Mouse (Mus musculus): Measurements from ENCODE around the gene Tubgcp2. TPM values are rescaled to one million over a fixed set of nuclear protein-coding genes. Genes with fewer than 3 reads are reported as not detected.

Gene Tubgcp2
- 43.8 and 44.8 TPM in 2 replicates for polyA plus RNA-seq (2015; fragmentation: Nextera tagmentation; extraction: Ambion mirVana)

- H3K27ac ChIP-seq: peak within 1 kb of the TSS; percentile 84
- H3K36me3 ChIP-seq: peaks cover 12% of the 10 kb centered on the region; the same call in 1 of the 2 replicates
- H3K4me1 ChIP-seq: peaks cover 8% of the 10 kb centered on the region
- ATAC-seq (ENCODE audit: insufficient read depth, low FRiP score, low read depth): peak; percentile 98
- H3K27me3 ChIP-seq (replicated peaks): no peaks in the 10 kb centered on the region
- peak within 1 kb of the TSS; percentile 73 for H3K4me3 ChIP-seq (replicated peaks)
- H3K9ac ChIP-seq: peak within 1 kb of the TSS; percentile 64
- no peaks in the 10 kb centered on the region for H3K9me3 ChIP-seq
- WGBS: under 1% methylated on average over 68 of the region's 69 CpGs
- H3K4me2 ChIP-seq: peak within 1 kb of the TSS; percentile 86
These were observed at the start of gene Tubgcp2, which contains the start of gene Zfp511 for GRCm38 (mm10) chr7:140036281-140037170. Gene Tubgcp2 (minus strand): TSS chr7:140036669. Gene Zfp511 (plus strand): TSS chr7:140036391.

DNA sequence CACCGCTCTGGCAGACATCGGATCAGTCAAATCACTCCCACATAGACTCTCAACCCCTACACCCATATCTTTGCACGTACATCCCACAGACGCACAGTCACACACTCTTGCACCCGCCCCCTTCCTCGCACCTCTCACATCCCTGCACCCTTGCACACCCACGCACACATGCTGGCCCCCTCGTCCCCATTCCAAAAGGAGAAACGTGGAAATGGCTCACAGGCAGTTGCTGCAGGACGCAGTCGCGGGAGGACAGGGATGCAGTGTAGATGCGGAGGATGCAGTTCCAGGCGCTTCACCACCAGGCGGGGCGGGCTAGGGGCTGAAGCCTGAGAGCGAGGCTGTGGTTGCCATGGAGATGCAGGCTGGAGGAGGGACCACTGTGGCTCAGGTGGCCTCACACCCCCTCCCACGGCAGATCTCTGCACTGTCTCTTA, 45.8 kb upstream of the Tubgcp2 start, which contains the start of gene Caly:
Gene Caly, minus strand, starts transcription at position 307 of the 437 bp plus-strand sequence.
- Histone ChIP-seq H3K9ac (no peak within 1 kb of the TSS), H3K27me3 (replicated peaks) (peaks cover 36% of the 10 kb centered on the region), H3K36me3 (no peaks in the 10 kb centered on the region), H3K4me1 (0 out of 2 replicates have a peak, but pooled peaks cover 15% of the 10 kb centered on the region), H3K4me3 (replicated peaks) (no peak within 1 kb of the TSS), H3K4me2 (no peak within 1 kb of the TSS), H3K9me3 (no peaks in the 10 kb centered on the region), H3K27ac (no peak within 1 kb of the TSS)
- no peak for ATAC-seq (ENCODE audit: insufficient read depth, low FRiP score, low read depth)
- 8% methylated on average over 18 of the region's 18 CpGs for WGBS

GRCm38 (mm10) chr7:140081408-140082241, 45.2 kb upstream of the Tubgcp2 start:
- no peak overlapping the region for H3K4me3 ChIP-seq (replicated peaks)
- H3K27me3 ChIP-seq (replicated peaks): peaks cover 36% of the 10 kb centered on the region
- H3K9me3 ChIP-seq: no peaks in the 10 kb centered on the region
- ATAC-seq (ENCODE audit: insufficient read depth, low FRiP score, low read depth): no peak
- H3K9ac ChIP-seq: no peak overlapping the region
- WGBS: 20% methylated on average over 20 of the region's 20 CpGs
- H3K36me3 ChIP-seq: no peaks in the 10 kb centered on the region
- 0 out of 2 replicates have a peak, but pooled peaks cover 15% of the 10 kb centered on the region for H3K4me1 ChIP-seq
- peak overlapping the region; percentile 50 for H3K4me2 ChIP-seq
- H3K27ac ChIP-seq: no peak overlapping the region

DNA sequence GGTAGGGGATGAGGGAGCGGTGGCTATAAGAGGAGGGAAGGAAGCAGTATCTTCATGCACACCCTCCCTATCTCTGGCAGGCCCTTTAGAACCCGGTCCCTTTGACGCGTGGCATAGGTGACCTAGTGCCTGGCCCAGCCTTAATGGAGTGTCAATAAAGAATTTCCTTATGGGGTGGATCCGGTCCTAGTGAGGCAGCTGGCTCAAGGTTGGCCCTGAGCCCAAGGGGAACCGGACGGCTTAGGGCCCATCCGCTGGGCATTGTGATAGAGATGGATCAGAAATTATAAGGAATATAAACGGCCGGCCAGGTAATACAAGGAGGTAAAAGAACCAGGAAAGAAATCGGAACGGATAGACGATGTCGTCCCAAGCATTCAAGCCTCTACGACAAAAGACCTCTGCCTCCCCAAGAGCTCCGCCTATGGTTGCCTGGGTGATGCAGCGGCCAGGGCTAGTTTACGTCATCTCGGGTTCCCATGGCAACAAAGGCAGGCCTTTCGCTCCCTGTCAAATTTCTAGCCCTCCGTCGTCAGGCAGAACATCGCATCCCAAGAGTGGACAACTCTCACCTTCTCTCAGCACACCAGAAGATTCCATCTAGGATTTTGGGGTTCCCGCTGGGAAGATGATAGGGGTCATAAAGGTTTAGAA, 44.2 kb upstream of the Tubgcp2 start:
- Histone ChIP-seq H3K4me3 (replicated peaks) (peak overlapping the region; percentile 12; the same call in 1 of the 2 replicates), H3K27ac (no peak overlapping the region), H3K4me2 (peak overlapping the region; percentile 50), H3K9me3 (no peaks in the 10 kb centered on the region), H3K4me1 (0 out of 2 replicates have a peak, but pooled peaks cover 15% of the 10 kb centered on the region), H3K36me3 (no peaks in the 10 kb centered on the region), H3K27me3 (replicated peaks) (peaks cover 36% of the 10 kb centered on the region), H3K9ac (no peak overlapping the region)
- 4% methylated on average over 24 of the region's 24 CpGs for WGBS
- peak; percentile 47 for ATAC-seq (ENCODE audit: insufficient read depth, low FRiP score, low read depth)

DNA sequence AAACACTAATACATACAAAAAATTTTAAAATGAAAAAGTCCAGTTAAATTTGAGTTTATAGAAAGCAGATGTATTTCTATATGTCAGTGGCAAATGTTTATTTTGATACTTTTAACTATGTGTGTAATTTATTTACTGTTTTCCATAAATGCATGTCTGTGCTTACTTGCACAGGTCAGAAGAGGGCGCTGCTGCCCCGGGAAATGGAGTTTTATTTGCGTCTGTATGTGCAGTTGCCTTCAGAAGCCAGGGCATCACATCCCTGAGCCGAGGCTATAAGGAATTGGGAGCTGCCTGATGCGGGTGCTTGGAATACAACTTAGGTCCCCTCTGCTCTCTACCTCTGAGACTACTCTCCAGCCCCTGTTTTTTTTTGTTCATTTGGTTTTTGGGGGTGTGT, 42.2 kb upstream of the Tubgcp2 start:
- Histone ChIP-seq H3K36me3 (no peaks in the 10 kb centered on the region), H3K4me3 (replicated peaks) (no peak overlapping the region), H3K9me3 (no peaks in the 10 kb centered on the region), H3K4me2 (no peak overlapping the region), H3K9ac (no peak overlapping the region), H3K27me3 (replicated peaks) (peaks cover 36% of the 10 kb centered on the region), H3K27ac (no peak overlapping the region), H3K4me1 (0 out of 2 replicates have a peak, but pooled peaks cover 15% of the 10 kb centered on the region)
- 6% methylated on average over 5 of the region's 5 CpGs for WGBS
- ATAC-seq (ENCODE audit: insufficient read depth, low FRiP score, low read depth): no peak

GRCm38 (mm10) chr7:140077698-140078097, 41.2 kb upstream of the Tubgcp2 start:
- H3K27ac ChIP-seq: no peak overlapping the region
- H3K4me3 ChIP-seq (replicated peaks): no peak overlapping the region
- no peaks in the 10 kb centered on the region for H3K36me3 ChIP-seq
- no peak for ATAC-seq (ENCODE audit: insufficient read depth, low FRiP score, low read depth)
- no peak overlapping the region for H3K9ac ChIP-seq
- no peaks in the 10 kb centered on the region for H3K9me3 ChIP-seq
- H3K4me1 ChIP-seq: 0 out of 2 replicates have a peak, but pooled peaks cover 15% of the 10 kb centered on the region
- no peak overlapping the region for H3K4me2 ChIP-seq
- peaks cover 32% of the 10 kb centered on the region for H3K27me3 ChIP-seq (replicated peaks)
- 66% methylated on average over 6 of the region's 6 CpGs for WGBS

- ATAC-seq (ENCODE audit: insufficient read depth, low FRiP score, low read depth): no peak
- peak overlapping the region; percentile 26 for H3K4me3 ChIP-seq (replicated peaks)
- no peak overlapping the region for H3K27ac ChIP-seq
- 31% methylated on average over 39 of the region's 39 CpGs for WGBS
- H3K4me2 ChIP-seq: peak overlapping the region; percentile 53
- H3K4me1 ChIP-seq: no peaks in the 10 kb centered on the region
- no peaks in the 10 kb centered on the region for H3K36me3 ChIP-seq
- H3K27me3 ChIP-seq (replicated peaks): peaks cover 8% of the 10 kb centered on the region
- no peak overlapping the region for H3K9ac ChIP-seq
- no peaks in the 10 kb centered on the region for H3K9me3 ChIP-seq
These were observed 33.7 kb upstream of the Tubgcp2 start for GRCm38 (mm10) chr7:140070042-140070711.

DNA sequence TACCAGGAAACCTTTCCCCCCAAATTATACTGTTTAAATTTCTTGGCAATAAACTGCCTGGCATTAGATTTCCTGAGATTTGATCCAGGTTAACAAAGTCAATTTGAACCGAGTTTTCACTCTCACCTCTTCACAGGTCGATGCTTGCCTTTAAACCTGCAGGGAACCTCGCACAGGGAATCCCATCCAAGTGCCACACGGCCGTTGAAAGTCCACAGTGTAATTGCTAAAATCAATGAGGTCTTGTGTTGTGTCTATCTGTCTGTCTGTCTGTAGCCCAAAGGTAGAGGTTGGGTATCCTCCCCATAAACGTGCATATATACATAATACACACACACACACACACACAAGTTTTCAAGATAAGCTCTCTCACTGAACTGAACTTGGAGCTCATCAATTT, 30.9 kb upstream of the Tubgcp2 start:
- Histone ChIP-seq H3K9ac (no peak overlapping the region), H3K4me2 (no peak overlapping the region), H3K9me3 (no peaks in the 10 kb centered on the region), H3K4me3 (replicated peaks) (no peak overlapping the region), H3K36me3 (no peaks in the 10 kb centered on the region), H3K27me3 (replicated peaks) (peaks cover 26% of the 10 kb centered on the region), H3K27ac (no peak overlapping the region), H3K4me1 (no peaks in the 10 kb centered on the region)
- 49% methylated on average over 6 of the region's 6 CpGs for WGBS
- no peak for ATAC-seq (ENCODE audit: insufficient read depth, low FRiP score, low read depth)

DNA sequence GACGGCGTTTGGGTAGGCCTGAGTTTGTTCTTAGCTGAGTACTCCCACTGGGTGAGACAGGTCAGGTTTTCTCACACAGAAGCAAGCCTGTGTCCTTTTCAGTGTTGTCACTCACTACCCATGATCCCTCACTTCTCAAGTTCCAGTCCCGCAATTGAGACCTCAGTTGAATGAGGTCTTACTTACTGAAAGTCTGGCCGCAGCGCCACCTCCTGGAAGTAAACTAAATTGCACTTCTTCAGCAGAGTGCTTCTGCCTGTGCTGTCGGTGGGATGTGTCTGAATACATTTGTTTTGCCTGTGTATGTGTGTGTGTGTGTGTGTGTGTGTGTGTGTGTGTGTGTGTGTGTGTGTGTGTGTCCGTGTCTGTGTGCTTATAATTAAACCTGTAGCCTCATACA, 26.6 kb upstream of the Tubgcp2 start:
- Histone ChIP-seq H3K9me3 (no peaks in the 10 kb centered on the region), H3K27ac (no peak overlapping the region), H3K27me3 (replicated peaks) (peaks cover 63% of the 10 kb centered on the region)

DNA sequence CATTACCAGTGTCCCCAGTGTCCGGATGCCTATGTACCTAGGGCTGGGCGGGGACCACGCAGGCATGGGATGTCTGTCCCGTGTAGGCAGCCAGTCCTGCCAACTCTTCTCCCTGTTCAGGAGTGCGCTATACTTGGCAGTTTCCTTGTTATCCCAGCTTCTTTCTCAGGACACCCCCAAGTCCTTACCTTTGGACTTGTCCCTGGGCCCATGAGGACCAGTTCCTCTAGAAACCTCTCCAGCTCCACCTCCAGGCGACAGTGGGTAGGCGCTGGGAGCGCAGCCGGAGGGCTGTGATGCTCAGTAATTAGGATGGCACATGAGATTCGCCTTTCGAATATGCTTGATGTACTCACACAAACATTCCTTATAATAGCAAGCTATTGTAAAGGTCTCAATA, 25.8 kb upstream of the Tubgcp2 start:
- H3K9me3 ChIP-seq: no peaks in the 10 kb centered on the region
- peak; percentile 11; the same call in 1 of the 2 replicates for ATAC-seq (ENCODE audit: insufficient read depth, low FRiP score, low read depth)
- no peak overlapping the region for H3K9ac ChIP-seq
- no peak overlapping the region for H3K4me2 ChIP-seq
- no peak overlapping the region for H3K4me3 ChIP-seq (replicated peaks)
- WGBS: 16% methylated on average over 11 of the region's 11 CpGs
- H3K36me3 ChIP-seq: no peaks in the 10 kb centered on the region
- H3K4me1 ChIP-seq: peaks cover 12% of the 10 kb centered on the region
- H3K27ac ChIP-seq: no peak overlapping the region
- H3K27me3 ChIP-seq (replicated peaks): peaks cover 70% of the 10 kb centered on the region

More for the DNA sequence above, 26.6 kb upstream of the Tubgcp2 start:
- peaks cover 12% of the 10 kb centered on the region for H3K4me1 ChIP-seq
- no peak overlapping the region for H3K9ac ChIP-seq
- no peaks in the 10 kb centered on the region for H3K36me3 ChIP-seq
- no peak overlapping the region for H3K4me2 ChIP-seq
- H3K4me3 ChIP-seq (replicated peaks): no peak overlapping the region
- 17% methylated on average over 7 of the region's 7 CpGs for WGBS
- ATAC-seq (ENCODE audit: insufficient read depth, low FRiP score, low read depth): no peak

DNA sequence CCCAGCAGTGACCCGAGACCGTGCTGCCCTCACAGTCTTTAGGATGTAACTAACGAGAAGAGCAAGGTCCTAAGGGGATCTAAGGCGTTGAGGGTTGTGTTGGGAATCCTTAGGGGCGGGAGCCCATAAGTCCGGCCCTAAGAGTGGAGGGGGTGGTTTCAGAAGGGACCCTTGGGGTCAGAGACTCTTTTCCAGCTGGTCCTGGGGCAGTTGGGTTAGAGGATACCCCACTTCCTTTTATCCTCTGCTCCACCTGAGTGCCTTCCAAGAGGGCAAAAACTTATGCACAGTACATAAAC, 25.3 kb upstream of the Tubgcp2 start:
- no peaks in the 10 kb centered on the region for H3K36me3 ChIP-seq

More for the DNA sequence above, 25.3 kb upstream of the Tubgcp2 start:
- peaks cover 76% of the 10 kb centered on the region for H3K27me3 ChIP-seq (replicated peaks)
- H3K4me1 ChIP-seq: peaks cover 12% of the 10 kb centered on the region
- no peak; the same call in 1 of the 2 replicates for ATAC-seq (ENCODE audit: insufficient read depth, low FRiP score, low read depth)
- H3K9ac ChIP-seq: no peak overlapping the region
- H3K27ac ChIP-seq: no peak overlapping the region
- H3K4me3 ChIP-seq (replicated peaks): peak overlapping the region; percentile 41
- peak overlapping the region; percentile 83 for H3K4me2 ChIP-seq
- 1% methylated on average over 6 of the region's 6 CpGs for WGBS
- no peaks in the 10 kb centered on the region for H3K9me3 ChIP-seq
